Mouse (Mus musculus) cerebellum, adult 11 months (tissue): ENCODE data around the gene Tbc1d19.

ENCODE experiments used
- DNase-seq: peaks from one replicate; pipeline ENCODE4 v3.0.0; 2022

The Tbc1d19 gene

DNA sequence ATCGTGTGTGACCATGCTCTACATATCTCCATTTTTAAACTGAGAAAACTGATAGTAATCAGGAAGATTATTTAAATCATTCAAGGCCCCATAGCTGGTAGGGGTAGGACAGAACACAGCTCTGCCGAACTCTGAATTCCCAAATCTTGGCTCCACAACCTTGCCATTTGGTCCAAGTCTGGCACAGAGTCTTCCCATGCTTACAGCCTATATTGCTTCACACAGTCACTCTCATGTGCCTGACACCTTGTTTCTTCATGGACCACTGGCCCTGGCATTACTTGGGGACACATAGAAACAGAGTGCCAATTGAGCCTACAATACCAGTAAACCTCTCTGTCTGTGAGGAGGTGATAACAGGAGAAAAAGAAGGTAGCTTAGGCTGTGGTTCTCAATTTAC is 111.0 kb downstream of the Tbc1d19 start:
- DNase-seq: no peak

DNA sequence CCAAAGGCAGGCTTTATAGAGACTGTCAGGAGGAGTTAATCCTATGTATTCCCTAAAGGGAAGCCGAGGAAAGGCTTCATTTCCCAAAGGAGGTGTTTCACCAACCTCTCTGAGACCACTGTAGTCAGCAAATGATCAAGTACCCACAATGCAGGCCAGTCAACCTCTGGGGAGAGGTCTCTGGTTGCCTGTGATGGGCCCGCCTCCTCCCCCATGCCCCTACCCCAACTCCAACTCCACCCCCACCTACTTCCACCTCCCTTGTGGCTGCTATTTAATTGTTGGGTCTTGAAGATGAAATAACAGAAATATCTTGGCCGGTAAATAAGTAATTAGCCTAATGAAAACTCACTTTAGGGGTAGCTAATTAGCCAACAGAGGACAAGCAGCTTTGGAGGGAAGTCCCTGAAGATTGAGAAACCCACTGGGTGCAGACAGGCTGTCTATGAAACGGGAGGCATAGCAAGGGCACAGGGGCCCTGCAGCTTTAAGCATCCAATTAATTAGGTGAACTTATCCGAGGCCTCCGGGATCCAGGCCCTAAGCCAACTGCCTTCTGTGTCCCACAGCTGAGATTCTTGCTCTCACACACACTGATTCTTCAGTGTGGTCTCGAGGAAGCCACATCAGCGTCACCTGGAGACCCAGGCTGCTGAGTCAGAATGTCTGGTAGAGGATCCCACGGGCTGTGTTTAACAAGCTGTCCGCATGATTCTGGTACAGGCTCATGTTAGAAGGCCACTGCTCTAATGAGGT is 112.9 kb downstream of the Tbc1d19 start:
- no peak for DNase-seq

DNA sequence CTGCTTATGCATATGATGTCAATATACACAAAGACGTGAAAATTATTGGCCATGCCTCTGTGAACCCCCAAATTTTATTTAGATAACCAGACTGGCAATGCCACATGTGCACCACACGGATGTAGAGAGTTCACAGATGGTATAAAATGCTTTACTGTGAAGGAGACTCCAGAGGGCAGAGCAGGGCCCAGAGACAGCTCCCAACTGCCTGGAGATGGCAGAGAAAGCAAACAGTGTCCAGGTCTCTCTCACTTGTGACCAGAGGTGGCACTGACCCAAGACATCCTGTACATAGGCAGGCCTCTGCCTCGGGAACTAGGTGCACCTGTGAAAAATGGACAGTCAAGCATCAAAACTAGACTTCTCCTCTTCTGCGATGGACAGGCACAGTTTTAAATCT is 114.6 kb downstream of the Tbc1d19 start:
- DNase-seq: no peak

DNA sequence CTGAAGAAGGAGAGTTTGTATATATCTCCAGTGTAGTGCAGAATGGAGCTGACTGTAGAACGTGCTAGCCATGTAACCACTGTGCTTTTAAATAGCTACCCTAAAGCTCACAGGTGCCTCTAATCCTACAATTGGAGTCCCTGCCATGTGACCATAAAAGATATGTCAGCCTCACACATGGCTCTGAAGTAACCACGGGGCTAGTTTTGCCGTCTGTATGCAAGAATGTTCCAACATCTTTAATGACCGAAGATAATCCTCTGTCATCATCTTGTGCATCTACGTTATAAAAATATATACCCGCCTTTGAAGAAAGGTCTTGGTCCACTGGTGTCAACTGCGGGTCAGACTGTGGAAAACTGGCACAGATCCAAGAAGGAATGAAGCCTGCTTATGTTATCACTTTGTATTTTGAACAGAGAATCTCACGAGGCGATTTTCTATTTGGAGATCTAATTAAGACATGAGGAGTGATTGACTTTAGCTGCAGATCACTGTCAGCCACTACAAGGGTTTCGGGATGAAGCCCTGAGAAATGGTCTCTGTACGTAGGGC is 117.0 kb downstream of the Tbc1d19 start:
- no peak for DNase-seq

DNA sequence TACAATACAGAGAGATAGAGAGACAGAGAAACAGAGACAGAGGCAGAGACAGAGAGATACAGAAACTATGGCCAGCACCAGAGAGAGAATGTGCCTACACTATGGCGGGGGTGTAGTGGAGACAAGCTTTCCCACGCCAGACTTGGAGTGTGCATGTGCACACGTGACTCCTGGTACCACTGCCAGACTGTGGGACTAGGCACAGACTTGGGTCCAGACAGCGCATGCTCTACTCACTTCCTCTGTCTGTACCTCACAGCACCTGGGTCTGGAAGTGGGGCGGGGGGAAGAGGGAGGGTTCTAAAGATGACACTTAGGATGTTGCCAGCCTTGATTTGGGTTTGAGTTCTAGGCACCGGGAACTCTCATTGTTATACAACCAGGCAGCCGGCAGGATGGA is 118.5 kb downstream of the Tbc1d19 start:
- no peak for DNase-seq

DNA sequence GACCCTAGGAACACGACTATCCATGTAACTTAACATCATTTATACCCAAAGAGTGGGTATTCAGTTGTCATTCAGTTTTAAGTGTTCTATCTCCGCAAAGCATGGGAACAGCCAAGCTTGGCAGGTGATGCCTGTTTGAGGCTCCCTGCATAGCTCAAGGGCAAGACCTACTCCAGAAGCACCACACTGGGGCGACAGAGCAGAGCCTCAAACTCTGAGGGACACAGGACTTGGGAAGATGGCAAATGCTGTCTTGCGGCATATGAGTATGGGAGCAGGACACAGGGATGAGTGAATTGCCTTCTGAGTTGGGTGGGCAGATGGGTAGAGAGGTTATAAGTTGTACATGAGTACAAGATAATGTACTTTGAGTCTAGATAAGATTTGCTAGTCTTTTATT is 119.1 kb downstream of the Tbc1d19 start:
- no peak for DNase-seq

DNA sequence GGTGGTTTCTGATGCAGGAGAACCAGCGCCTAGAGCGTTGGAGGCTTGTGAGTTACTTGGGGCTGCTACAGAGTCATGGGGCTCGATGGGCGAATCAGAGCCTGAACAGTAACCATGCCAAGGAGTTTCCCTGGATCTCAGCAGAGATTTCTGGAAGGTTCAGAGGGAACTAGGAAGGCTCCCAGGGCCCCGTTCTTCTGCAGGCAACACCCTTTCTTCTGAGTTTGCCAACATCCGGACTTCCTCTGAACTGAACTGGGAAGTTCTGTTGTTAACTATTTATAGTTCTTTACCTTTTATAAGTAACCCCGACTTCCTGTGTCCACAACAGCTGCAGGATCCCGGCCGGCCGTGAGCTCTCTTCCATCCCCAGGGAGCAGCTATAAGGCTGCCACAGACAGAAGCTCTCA is 119.8 kb downstream of the Tbc1d19 start:
- DNase-seq: no peak

DNA sequence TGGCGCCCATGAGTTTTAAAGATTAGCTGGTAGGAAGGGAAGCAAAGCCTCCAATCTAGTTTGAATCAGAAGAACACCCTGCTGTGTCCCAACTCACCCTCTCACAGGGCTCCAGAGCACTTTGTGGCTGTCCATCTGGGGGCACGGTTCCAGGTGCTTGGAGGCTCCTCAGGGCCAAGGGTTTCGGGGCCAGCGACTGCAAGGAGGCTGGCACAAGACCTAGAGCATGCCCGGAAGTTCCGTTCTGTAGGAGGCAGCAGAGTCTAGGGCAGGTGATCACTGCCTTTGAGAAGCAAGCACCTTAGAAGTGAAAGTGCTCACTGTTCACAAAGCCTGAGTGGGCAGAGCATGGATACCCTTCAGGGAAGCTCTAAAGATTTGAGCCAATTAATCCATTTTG is 120.4 kb downstream of the Tbc1d19 start:
- no peak for DNase-seq

DNA sequence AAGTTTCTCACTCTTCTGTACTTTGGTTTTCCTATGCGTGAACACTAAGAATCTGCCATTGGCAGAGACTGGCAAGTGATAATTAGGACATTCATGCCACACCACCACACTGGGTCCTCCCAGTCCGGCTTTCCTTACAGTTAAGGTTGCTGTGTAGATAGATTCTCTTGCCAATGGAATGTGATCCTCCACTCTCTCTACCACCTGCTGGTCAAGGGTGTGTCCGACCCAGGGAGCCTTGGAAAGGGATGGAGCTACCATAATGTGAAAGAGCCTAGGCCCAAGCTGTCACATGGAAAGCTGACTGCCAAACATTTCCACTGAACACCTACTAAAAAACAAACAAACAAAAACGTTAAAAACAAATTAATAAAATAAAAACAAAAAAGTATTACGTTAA is 121.6 kb downstream of the Tbc1d19 start:
- no peak for DNase-seq

DNA sequence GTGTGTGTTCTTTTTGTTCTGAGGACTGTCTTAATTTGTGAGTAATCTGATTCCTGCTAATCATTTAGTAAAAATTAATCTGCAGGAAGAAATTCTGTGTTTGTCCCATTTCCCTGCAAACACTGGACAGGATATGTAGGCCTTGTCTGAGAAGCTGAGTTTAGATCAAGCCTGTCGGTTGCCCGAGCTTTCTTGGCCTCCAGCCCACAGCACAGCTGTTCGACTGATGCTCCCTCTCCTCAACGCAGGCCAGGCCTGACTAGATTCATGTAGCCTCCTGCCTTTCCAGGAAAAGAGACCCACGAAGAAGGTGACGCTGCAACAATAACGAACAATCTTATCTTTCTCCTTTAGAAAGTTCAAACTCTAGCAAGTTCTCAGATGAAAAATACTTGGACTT is 124.2 kb downstream of the Tbc1d19 start:
- no peak for DNase-seq

DNA sequence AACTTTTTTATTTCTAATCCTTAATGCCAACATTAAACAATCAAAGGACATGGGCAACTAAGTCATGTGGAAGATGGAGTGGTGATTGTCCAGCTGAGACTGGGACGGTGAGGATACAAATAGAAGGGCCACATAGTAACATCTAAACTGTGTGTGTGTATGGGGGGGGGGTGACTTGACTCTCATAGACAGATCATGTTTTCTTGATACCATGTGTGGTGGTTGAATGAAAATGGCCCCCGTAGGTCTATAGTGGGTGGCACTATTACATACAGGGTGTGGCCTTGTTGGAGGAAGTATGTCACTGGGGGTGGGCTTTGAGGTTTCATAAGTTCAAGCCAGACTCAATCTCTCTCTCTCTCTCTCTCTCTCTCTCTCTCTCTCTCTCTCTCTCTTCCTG is 124.6 kb downstream of the Tbc1d19 start:
- DNase-seq: no peak

DNA sequence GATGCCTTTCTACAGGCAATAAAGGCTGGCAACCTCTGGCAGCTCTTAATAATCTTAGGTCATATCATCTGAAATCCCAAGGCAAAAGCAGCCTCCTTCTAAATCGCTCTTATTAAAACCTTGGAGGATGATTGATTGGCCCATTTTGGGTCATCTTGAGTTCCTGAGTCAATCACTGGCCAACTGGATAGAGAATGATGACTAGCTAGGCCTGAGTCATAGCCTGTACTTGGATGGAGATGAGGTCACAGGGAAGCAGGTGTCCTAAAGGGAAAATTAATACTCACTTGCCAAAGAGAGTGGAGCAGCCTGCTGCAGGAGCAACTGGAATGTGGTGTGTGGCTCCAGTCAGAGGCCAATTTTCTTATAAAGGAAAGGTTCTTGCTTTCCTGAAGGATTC is 125.4 kb downstream of the Tbc1d19 start:
- DNase-seq: no peak

DNA sequence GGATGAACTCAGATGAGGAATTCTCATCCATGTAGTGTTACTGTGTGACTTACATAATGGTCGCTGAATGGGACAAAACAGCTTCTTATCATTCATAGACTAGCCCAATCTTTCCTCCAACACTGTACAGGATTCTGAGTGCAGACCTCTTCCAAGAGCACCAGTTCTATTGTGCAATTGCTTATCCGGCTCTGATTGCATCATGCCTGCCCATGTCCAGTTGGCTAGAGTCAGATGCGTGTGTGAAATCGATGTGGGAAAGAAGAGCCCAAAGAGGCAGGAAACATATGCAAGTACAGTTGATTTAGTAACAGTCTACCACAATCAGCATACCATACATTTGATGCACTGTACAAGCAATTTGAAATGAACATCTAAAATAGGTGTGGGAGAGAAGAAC is 127.8 kb downstream of the Tbc1d19 start:
- no peak for DNase-seq

DNA sequence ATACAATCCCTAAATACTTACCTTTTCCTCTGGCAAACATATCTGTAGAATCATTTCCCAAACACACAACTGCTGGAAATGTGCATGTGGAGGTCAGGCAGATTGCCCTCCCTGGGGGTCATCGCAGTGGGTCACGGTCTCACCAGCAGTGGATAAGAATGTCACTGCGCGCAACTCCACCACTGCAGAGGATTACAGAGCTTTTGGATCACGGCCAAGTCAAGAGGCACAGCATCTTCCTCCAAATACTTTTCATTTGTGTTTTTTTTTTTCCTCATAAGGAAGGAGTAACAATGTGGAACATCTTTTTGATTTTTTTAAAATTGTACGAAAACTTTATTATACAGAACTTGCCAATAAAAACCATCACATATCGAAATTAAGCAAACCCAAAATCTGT is 129.6 kb downstream of the Tbc1d19 start:
- DNase-seq: no peak

DNA sequence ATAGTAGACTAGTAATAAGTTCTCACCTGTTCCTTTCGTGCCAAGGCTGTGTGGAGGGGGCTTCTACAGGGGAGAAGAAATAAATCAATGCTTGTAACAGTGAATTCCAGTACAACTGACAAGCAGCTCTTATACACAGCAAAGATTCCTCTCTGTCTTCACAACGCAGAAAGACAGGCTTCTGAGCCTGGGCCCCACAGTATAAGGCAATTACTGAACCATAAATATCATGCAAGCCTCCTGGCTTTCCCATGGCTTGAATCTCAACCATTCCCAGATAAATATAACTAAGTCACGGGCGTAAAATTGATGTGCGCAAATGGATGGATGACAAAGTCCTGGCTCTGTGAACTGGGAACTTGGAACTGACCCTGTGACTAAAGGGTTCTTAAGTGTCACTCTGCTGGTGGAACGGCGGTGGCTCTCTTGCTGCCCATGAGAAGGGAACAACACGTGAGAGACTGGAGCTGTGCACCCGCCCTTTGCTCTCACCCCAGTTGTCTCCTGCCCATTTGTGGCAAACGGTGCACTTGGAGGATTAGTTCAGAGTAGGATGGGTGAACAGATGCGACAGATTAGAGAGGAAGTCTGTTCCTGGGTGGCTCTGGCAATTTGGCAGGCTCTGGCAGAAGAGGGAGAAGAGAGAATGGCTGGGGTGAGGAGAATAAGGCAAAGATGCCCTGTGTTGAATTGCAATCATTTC is 132.1 kb downstream of the Tbc1d19 start:
- DNase-seq: no peak

DNA sequence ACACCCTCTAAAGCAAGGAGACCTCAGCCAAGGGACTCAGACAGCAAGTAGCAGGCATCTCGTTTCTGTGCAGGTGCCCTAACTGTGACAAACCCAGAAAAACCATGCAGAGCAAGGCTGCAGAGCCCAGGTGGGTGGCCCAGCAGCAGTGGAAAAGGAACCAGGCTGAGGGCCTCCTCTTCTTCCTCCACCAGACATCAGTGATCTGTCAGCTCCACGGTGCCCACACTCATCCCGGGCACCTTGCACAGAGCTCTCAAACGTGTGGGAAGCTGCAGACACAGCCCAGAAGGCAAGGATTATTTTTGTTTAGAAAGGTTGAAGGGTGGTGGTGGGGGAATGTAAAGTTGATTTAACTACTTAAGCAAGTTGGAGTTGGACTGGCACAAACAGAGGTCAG is 132.9 kb downstream of the Tbc1d19 start:
- no peak for DNase-seq

DNA sequence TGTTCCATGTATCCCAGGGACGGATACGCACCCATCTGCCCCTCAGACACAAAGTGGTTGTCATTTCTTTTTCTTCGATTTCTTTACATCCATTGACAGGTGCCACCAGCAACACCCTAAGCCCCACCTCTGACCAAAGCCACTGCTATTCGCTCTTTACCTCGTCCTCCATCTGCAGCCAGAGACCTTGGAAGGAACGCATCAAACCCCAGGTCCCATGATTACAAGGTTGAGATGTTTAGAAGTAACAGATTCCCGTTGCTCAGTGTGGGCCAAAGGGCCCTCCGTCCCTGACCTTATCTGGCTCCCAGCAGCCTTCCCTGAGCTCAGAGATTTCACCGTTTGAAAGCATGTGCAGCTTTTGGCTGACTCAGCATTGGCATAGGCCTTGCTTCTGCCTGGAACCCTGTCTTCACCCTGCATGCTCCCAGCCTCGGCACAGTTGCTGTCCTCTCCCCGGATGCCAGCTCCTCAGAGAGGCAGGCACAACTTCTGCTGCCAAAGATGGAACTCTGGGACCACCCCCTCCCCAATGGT is 134.0 kb downstream of the Tbc1d19 start:
- DNase-seq: no peak

DNA sequence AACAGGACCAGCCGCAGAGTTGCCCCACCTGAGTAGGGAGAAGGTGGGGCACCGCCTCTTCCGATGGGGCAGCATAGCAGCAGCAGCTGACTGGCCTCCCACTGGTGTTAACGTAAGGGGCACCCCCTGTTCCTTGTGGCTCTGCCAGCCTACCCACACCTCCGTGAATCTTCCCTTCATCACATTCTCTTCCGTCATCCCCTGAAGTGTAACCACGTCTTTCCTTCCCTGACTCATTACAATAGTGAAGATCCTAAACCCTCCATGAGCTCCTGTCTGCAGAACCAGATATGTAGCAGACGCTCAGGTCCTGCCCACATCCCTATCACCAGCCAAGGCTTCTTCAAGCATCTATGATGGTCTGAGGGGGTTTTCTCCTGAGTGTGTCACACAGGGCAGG is 137.3 kb downstream of the Tbc1d19 start:
- no peak for DNase-seq

DNA sequence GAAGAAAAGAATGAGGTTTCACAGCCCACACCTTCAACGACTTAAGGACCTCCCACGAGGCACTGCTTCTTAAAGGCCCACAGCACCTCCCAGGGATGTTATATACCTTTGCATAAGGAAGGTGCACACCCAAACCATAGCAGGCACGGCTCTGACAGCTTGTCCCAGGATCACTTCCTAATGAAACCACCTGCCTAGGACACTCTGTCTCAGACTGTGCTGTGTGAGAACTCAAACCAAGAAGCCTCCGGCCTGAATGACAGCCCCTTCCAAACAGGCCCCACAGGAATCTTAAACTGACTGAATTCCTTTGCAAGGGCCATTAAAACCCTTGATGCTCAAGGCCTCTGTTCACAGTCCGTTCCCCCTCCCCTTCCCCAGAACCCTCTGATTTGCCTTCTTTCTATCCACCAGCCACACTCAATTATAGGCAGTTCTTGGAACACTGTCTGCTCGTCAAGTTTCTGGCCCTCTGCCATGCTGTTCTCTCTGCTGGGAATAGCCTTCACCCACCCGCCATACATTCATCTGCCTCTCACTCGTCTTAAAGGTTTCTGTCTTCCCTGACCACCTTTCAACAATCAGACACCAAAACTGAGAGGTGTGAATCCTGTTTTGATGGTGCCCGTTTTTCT is 138.3 kb downstream of the Tbc1d19 start:
- no peak for DNase-seq

DNA sequence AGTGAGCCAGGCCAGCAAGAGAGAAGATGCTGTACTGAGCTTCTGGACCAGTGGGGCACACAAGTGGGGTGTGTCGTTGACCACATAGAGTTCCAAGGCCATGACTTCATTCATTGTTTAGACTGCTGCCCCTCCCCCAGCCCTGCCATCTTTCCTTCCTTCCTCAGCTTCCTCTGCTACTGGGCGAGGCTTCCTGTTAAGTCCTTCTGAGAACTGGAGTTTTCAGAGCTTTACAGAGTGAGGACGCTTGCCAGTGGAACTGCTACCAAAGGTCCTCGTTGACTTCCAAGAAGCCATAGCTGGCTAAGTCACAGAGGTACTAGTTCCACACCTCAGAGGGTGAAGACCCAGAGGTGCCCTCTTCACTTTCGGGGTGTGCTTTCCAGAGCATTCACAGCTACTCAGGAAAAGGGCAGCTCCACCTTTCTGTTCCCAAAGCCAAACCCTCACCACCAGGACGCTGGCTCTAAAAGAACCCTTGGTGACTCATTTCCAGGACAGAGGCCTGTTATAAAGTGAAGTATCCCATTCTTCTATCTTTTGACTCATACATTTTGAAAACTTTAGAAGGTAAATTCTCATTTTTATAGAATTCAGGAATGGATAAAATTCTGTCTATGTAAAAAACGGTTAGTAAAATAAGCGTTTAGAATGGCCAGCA is 139.3 kb downstream of the Tbc1d19 start:
- no peak for DNase-seq

DNA sequence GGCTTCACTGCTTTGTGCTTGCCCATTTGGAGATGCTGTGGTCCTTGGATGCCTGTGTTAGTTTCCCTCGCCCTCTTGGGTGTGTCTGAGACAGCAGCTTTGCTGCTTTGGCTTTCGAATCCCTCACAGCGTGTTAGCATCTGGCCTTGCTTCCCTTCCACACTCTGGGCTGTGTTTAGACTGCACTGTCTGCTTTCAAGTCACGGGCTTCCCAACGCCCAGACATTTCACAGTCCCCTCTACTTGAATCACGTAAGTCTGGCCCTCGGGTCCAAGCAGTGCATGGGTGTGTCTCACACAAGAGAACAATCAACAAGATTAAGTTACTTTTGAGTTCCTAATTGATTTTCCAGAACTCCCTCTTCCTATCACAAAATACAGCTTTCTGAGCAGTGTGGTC is 140.8 kb downstream of the Tbc1d19 start:
- no peak for DNase-seq

DNA sequence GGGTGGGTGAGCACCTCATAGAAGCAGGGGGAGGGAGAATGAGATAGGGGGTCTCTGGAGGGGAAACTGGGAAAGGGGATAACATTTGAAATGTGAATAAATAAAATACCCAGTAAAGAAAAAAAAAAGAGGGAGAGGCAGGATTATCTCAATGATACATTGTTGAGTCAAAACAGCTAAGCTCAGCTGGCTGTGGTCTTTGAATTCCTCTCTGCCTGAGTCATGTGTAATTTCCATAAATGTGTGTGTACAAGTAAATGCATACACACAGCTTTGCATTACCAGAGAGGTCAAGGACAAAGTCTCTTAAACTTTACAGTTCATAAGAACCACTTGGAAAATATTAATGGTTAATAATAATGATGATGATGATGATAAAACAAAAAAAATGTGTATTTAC is 143.8 kb downstream of the Tbc1d19 start:
- DNase-seq: no peak
